Mouse (Mus musculus) lung, postnatal 14 days (tissue): ENCODE data around the gene Tmem121.
"Not testable (repeated sequence)": the region's sequence is repeated elsewhere in the genome, so short reads cannot be mapped to it uniquely, and the experiment has no call there.

Experiments used
- DNase-seq: peaks from one replicate; pipeline ENCODE4 v3.0.0; 2021

Tmem121 gene

GRCm38 (mm10) chr12:113222121-113222636, 36.4 kb downstream of the Tmem121 start:
- DNase-seq: peak; percentile 96

GRCm38 (mm10) chr12:113222748-113223147, 37.0 kb downstream of the Tmem121 start:
- peak; percentile 62 for DNase-seq

- DNase-seq: peak; percentile 44
Observed at GRCm38 (mm10) chr12:113224206-113224605, 38.5 kb downstream of the Tmem121 start.

DNA sequence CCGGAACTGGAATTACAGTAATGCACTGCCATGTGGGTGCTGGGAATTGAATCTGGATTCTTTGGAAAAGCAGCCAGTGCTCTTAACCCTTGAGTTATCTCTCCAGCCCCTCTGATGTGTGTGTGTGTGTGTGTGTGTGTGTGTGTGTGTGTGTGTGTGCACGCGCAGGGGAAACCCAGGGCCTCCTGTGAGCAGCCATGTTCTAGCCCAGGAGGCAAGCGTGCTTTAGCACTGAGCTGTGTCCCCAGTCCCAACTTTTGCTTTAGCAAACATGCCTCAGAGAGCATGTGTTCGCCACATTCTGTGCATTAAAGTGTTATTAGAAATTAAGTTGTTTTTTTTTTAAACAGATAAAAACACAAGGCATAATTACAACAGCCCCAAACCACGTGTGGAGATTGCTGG, 39.0 kb downstream of the Tmem121 start:
- DNase-seq: no peak

DNA sequence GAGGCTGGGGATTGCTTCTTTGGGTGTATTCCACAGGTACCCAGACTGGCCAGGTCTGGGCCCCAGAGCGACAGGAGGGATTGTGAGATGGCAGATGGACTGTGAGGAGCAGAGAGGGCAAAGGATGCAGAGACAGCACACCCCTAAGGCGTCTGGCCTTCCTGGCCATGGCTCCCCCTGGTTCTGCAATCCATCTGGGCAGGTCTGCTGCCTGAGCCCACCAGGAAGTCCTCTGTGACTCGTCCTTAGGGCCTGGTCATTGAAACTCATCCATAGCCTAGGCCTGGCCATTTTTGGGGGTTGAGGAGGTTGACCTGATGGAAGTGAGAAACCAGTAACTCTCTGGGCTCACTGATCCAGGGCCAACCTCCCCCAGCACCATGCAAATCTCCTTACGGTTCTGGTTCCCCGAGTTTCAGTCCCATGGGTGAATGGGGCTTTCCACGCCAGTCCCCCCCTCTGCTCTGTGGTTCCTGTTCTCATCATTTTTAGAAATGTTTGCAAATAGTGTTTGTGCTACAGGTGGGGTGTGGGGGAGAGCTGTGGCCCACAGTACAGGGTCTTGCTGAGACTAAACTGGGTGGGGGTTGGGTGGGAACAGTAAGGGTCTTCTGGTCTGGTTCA, 42.4 kb downstream of the Tmem121 start:
- DNase-seq: no peak

GRCm38 (mm10) chr12:113230741-113231140, 45.0 kb downstream of the Tmem121 start:
- DNase-seq: no peak

DNA sequence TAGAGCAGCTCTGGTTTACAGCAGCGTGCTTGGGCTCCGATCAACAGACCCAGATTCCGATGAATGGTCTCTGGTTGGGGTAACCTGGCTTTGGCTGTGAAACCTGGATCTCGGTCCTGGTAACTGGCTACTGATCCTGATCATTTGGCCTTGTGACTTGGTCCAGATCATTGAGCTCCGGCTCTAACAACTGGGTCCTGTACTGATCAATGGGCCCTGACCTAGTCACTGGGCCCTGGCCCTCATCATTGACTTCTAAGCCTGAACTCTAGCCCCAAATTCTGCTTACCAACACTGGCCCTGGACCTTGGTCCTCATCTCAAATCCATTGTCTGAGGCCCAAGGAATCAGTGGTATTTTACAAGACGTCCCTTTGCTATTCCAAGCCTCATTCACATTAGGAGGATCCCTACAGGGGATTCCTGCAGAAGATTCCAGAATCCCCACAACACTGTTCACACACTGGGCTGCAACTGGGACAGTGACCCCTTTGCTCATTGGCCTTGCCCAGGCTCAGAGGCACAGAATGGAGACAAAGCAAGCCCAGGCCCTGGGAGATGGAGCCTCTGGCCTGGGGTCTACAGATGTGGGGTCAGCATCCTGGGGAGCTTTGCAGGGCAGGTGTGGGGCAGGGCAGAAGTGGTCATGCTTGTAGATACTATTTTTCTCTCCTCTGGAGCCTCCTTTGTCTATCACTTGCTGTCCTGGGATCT, 46.0 kb downstream of the Tmem121 start:
- DNase-seq: not testable (repeated sequence)

DNA sequence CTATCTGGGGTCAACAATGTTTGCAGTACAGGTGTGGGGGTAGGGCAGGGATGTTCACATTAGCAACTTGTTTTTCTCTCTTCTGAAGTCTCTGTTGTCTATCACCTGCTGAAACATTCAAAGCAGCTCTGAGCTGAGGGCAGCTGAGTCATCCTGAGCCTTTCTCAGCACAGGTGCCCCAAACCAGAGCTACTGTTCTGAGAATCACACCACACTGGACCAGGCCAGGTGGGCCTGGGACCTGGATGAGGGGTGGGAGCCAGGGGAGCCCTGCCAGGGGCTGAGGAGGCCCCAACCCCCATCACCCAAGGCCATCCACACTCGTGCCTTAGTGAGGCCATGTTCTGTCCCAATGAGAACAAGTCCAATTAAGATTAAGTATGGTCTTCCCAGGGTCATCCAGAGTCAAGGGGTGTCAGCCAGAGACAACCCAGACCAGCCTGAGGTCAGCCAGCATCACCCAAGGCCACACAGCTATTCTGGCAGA, 46.6 kb downstream of the Tmem121 start:
- DNase-seq: not testable (repeated sequence)
